Mouse (Mus musculus): ENCODE measurements around the gene Ifnb1. TPM values are rescaled to one million over a fixed set of nuclear protein-coding genes. Genes with fewer than 3 reads are reported as not detected.
"Not testable (repeated sequence)": the region's sequence is repeated elsewhere in the genome, so short reads cannot be mapped to it uniquely, and the experiment has no call there.

Gene Ifnb1
- not detected in 2 replicates for polyA plus RNA-seq (2015; fragmentation: Nextera tagmentation; extraction: Ambion mirVana)

DNA sequence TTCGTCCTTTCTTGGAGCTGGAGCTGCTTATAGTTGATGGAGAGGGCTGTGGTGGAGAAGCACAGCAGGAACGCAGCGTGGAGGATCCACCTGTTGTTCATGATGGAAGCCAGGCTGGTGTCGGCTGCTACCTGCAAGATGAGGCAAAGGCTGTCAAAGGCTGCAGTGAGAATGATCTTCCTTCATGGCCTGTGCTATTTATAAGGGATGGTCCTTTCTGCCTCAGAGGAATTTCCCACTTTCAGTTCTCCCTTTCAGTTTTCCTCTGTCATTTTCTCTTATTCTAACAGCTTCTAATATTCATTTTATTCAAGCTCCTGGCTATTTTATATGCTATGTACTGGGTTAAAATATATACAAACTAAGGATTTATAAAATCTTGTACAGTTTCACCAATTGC lies at the start of gene Ifnb1:
TSS of gene Ifnb1 (minus strand) at position 101 of the 400 bp plus-strand sequence.
- no peaks in the 10 kb centered on the region for H3K9me3 ChIP-seq (ENCODE audit: low read length)
- no peak within 1 kb of the TSS for H3K4me3 ChIP-seq (ENCODE audit: low read length)
- no peak within 1 kb of the TSS for H3K9ac ChIP-seq (replicated peaks; ENCODE audit: low read length)
- no peak for ATAC-seq (ENCODE audit: low FRiP score, low TSS enrichment)
- no peaks in the 10 kb centered on the region for H3K4me1 ChIP-seq (ENCODE audit: insufficient read depth, low read length)
- 84% methylated on average over 4 of the region's 4 CpGs for WGBS
- no peak within 1 kb of the TSS for H3K4me2 ChIP-seq (replicated peaks; ENCODE audit: low read depth, low read length)
- H3K27me3 ChIP-seq (ENCODE audit: insufficient read depth, low read length), result no peaks in the 10 kb centered on the region
- no peaks in the 10 kb centered on the region for H3K36me3 ChIP-seq (ENCODE audit: insufficient read depth, low read length)
- no peak within 1 kb of the TSS for H3K27ac ChIP-seq (ENCODE audit: low read length)

GRCm38 (mm10) chr4:88571698-88572097 lies 49.1 kb upstream of the Ifnb1 start, which contains the start of gene Ifna14:
Gene Ifna14 (minus strand): TSS chr4:88571798.
- Histone ChIP-seq H3K36me3 (ENCODE audit: insufficient read depth, low read length) (no peaks in the 10 kb centered on the region), H3K4me1 (ENCODE audit: insufficient read depth, low read length) (no peaks in the 10 kb centered on the region), H3K9me3 (ENCODE audit: low read length) (no peaks in the 10 kb centered on the region), H3K4me2 (replicated peaks; ENCODE audit: low read depth, low read length) (no peak within 1 kb of the TSS), H3K9ac (replicated peaks; ENCODE audit: low read length) (no peak within 1 kb of the TSS), H3K4me3 (ENCODE audit: low read length) (no peak within 1 kb of the TSS), H3K27ac (ENCODE audit: low read length) (no peak within 1 kb of the TSS), H3K27me3 (ENCODE audit: insufficient read depth, low read length) (no peaks in the 10 kb centered on the region)
- 83% methylated on average over 1 of the region's 1 CpGs for WGBS
- ATAC-seq (ENCODE audit: low FRiP score, low TSS enrichment), result no peak

GRCm38 (mm10) chr4:88561791-88562190 lies 39.2 kb upstream of the Ifnb1 start:
- no peak for ATAC-seq (ENCODE audit: low FRiP score, low TSS enrichment)
- H3K9me3 ChIP-seq (ENCODE audit: low read length), result no peaks in the 10 kb centered on the region
- H3K36me3 ChIP-seq (ENCODE audit: insufficient read depth, low read length), result no peaks in the 10 kb centered on the region
- no peak overlapping the region for H3K9ac ChIP-seq (replicated peaks; ENCODE audit: low read length)
- no peak overlapping the region for H3K4me2 ChIP-seq (replicated peaks; ENCODE audit: low read depth, low read length)
- H3K4me1 ChIP-seq (ENCODE audit: insufficient read depth, low read length), result no peaks in the 10 kb centered on the region
- no peak overlapping the region for H3K4me3 ChIP-seq (ENCODE audit: low read length)
- no peak overlapping the region for H3K27ac ChIP-seq (ENCODE audit: low read length)
- WGBS, result 100% methylated on average over 1 of the region's 1 CpGs
- H3K27me3 ChIP-seq (ENCODE audit: insufficient read depth, low read length), result no peaks in the 10 kb centered on the region

DNA sequence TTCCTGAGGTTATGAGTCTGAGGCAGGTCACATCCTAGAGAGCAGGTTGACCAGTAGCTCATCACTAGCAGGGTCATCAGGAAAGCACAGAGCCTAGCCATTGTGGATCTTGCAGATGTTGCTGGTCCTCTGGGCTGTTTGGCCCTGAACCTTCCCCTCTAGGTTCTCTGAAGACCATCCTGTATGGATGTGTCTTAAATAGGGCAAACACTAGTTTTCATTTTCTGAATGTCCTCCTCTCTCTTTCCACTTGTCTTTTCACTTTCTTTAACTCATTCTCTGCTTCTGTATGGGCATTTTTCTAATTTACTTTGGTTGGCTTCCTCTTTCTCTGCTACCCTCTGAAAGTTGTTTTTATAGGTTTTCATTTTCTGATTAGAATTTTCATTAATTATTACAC lies 35.6 kb upstream of the Ifnb1 start, which contains the start of gene Ifna15:
TSS of gene Ifna15 (minus strand) at position 101 of the 400 bp plus-strand sequence.
- not testable (repeated sequence) for H3K4me1 ChIP-seq (ENCODE audit: insufficient read depth, low read length); H3K9me3 ChIP-seq (ENCODE audit: low read length); H3K27me3 ChIP-seq (ENCODE audit: insufficient read depth, low read length); H3K36me3 ChIP-seq (ENCODE audit: insufficient read depth, low read length); H3K9ac ChIP-seq (replicated peaks; ENCODE audit: low read length); ATAC-seq (ENCODE audit: low FRiP score, low TSS enrichment); H3K4me2 ChIP-seq (replicated peaks; ENCODE audit: low read depth, low read length); H3K27ac ChIP-seq (ENCODE audit: low read length); H3K4me3 ChIP-seq (ENCODE audit: low read length)

- Histone ChIP-seq H3K9me3 (ENCODE audit: low read length) (no peaks in the 10 kb centered on the region), H3K27ac (ENCODE audit: low read length) (no peak overlapping the region), H3K4me1 (ENCODE audit: insufficient read depth, low read length) (peaks cover 3% of the 10 kb centered on the region; the same call in 1 of the 2 replicates), H3K27me3 (ENCODE audit: insufficient read depth, low read length) (no peaks in the 10 kb centered on the region), H3K36me3 (ENCODE audit: insufficient read depth, low read length) (no peaks in the 10 kb centered on the region), H3K4me3 (ENCODE audit: low read length) (peak overlapping the region; percentile 43), H3K9ac (replicated peaks; ENCODE audit: low read length) (0 out of 2 replicates have a peak overlapping the region, but pooled peaks have one; percentile 22), H3K4me2 (replicated peaks; ENCODE audit: low read depth, low read length) (peak overlapping the region; percentile 61)
- 28% methylated on average over 22 of the region's 22 CpGs for WGBS
- ATAC-seq (ENCODE audit: low FRiP score, low TSS enrichment), result peak; percentile 85
Observed at GRCm38 (mm10) chr4:88550161-88550945, 27.8 kb upstream of the Ifnb1 start.

DNA sequence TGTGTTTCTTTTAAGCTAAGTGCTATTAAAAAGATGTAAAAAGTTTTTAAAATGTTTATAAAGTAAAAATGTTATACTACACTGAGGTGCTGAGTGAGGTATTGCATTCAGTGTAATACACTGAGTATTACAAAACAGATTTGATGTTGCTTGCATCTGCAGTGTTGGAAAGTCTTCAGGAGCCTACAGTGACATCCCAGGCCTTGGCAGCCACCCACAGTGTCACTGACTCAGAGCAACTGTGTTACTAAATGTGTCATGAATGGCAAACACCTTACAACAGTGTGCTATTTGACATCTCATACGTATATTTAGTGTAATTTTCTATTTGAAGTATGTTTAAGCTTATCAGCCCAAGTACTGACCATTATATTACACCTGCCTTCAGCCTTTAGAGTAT lies 25.4 kb upstream of the Ifnb1 start:
- no peak overlapping the region for H3K4me2 ChIP-seq (replicated peaks; ENCODE audit: low read depth, low read length)
- no peak overlapping the region for H3K4me3 ChIP-seq (ENCODE audit: low read length)
- no peak overlapping the region for H3K27ac ChIP-seq (ENCODE audit: low read length)
- H3K9me3 ChIP-seq (ENCODE audit: low read length), result no peaks in the 10 kb centered on the region
- no peaks in the 10 kb centered on the region for H3K36me3 ChIP-seq (ENCODE audit: insufficient read depth, low read length)
- no peaks in the 10 kb centered on the region for H3K27me3 ChIP-seq (ENCODE audit: insufficient read depth, low read length)
- no peak overlapping the region for H3K9ac ChIP-seq (replicated peaks; ENCODE audit: low read length)
- ATAC-seq (ENCODE audit: low FRiP score, low TSS enrichment), result no peak
- WGBS, result 92% methylated on average over 1 of the region's 1 CpGs
- H3K4me1 ChIP-seq (ENCODE audit: insufficient read depth, low read length), result peaks cover 3% of the 10 kb centered on the region; the same call in 1 of the 2 replicates

GRCm38 (mm10) chr4:88543649-88544234 lies 21.2 kb upstream of the Ifnb1 start:
- no peaks in the 10 kb centered on the region for H3K36me3 ChIP-seq (ENCODE audit: insufficient read depth, low read length)
- H3K9me3 ChIP-seq (ENCODE audit: low read length), result no peaks in the 10 kb centered on the region
- no peak overlapping the region for H3K4me2 ChIP-seq (replicated peaks; ENCODE audit: low read depth, low read length)
- H3K9ac ChIP-seq (replicated peaks; ENCODE audit: low read length), result no peak overlapping the region
- no peak overlapping the region for H3K4me3 ChIP-seq (ENCODE audit: low read length)
- 48% methylated on average over 2 of the region's 2 CpGs for WGBS
- no peaks in the 10 kb centered on the region for H3K27me3 ChIP-seq (ENCODE audit: insufficient read depth, low read length)
- no peak overlapping the region for H3K27ac ChIP-seq (ENCODE audit: low read length)
- ATAC-seq (ENCODE audit: low FRiP score, low TSS enrichment), result peak; percentile 67; the same call in 1 of the 2 replicates
- no peaks in the 10 kb centered on the region for H3K4me1 ChIP-seq (ENCODE audit: insufficient read depth, low read length)

GRCm38 (mm10) chr4:88537328-88537727 lies 14.8 kb upstream of the Ifnb1 start:
- H3K9ac ChIP-seq (replicated peaks; ENCODE audit: low read length), result no peak overlapping the region
- no peak overlapping the region for H3K27ac ChIP-seq (ENCODE audit: low read length)
- ATAC-seq (ENCODE audit: low FRiP score, low TSS enrichment), result no peak
- H3K27me3 ChIP-seq (ENCODE audit: insufficient read depth, low read length), result no peaks in the 10 kb centered on the region
- H3K9me3 ChIP-seq (ENCODE audit: low read length), result no peaks in the 10 kb centered on the region
- no peaks in the 10 kb centered on the region for H3K36me3 ChIP-seq (ENCODE audit: insufficient read depth, low read length)
- no peak overlapping the region for H3K4me3 ChIP-seq (ENCODE audit: low read length)
- H3K4me1 ChIP-seq (ENCODE audit: insufficient read depth, low read length), result no peaks in the 10 kb centered on the region
- no peak overlapping the region for H3K4me2 ChIP-seq (replicated peaks; ENCODE audit: low read depth, low read length)
- WGBS, result 60% methylated on average over 12 of the region's 12 CpGs

GRCm38 (mm10) chr4:88536640-88537039 lies 14.1 kb upstream of the Ifnb1 start:
- H3K27me3 ChIP-seq (ENCODE audit: insufficient read depth, low read length), result no peaks in the 10 kb centered on the region
- no peak overlapping the region for H3K4me3 ChIP-seq (ENCODE audit: low read length)
- 52% methylated on average over 7 of the region's 7 CpGs for WGBS
- H3K9ac ChIP-seq (replicated peaks; ENCODE audit: low read length), result no peak overlapping the region
- no peaks in the 10 kb centered on the region for H3K9me3 ChIP-seq (ENCODE audit: low read length)
- H3K27ac ChIP-seq (ENCODE audit: low read length), result no peak overlapping the region
- H3K4me2 ChIP-seq (replicated peaks; ENCODE audit: low read depth, low read length), result no peak overlapping the region
- no peaks in the 10 kb centered on the region for H3K4me1 ChIP-seq (ENCODE audit: insufficient read depth, low read length)
- no peaks in the 10 kb centered on the region for H3K36me3 ChIP-seq (ENCODE audit: insufficient read depth, low read length)
- 0 out of 2 replicates have a peak, but pooled peaks have one; percentile 27 for ATAC-seq (ENCODE audit: low FRiP score, low TSS enrichment)

DNA sequence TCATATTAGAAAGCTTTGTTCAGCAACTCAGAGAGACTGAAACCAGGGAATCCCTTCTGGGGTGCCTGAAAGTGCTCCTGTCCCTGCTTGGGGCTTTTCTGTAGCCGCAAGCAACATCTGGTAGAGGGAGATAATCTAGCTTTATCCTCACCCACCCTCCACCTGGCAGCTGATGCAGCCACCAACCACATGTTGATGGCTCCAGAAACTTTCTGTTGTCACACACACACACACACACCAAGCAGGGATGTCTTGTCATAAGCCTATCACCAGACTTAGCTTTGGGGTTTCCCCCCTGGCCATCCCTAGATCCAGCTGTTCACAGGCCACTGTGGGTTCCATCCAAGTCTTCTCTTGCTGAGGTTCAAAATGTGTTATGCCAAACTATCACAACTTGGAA lies 13.2 kb upstream of the Ifnb1 start:
- H3K9me3 ChIP-seq (ENCODE audit: low read length), result no peaks in the 10 kb centered on the region
- 100% methylated on average over 1 of the region's 1 CpGs for WGBS

More for the DNA sequence above, 13.2 kb upstream of the Ifnb1 start:
- H3K4me1 ChIP-seq (ENCODE audit: insufficient read depth, low read length), result no peaks in the 10 kb centered on the region
- H3K36me3 ChIP-seq (ENCODE audit: insufficient read depth, low read length), result no peaks in the 10 kb centered on the region
- no peak overlapping the region for H3K4me2 ChIP-seq (replicated peaks; ENCODE audit: low read depth, low read length)
- H3K4me3 ChIP-seq (ENCODE audit: low read length), result no peak overlapping the region
- H3K27ac ChIP-seq (ENCODE audit: low read length), result no peak overlapping the region
- no peak overlapping the region for H3K9ac ChIP-seq (replicated peaks; ENCODE audit: low read length)
- ATAC-seq (ENCODE audit: low FRiP score, low TSS enrichment), result no peak
- H3K27me3 ChIP-seq (ENCODE audit: insufficient read depth, low read length), result no peaks in the 10 kb centered on the region

All from kidney, embryonic 16.5 days (tissue).